Mouse (Mus musculus) midbrain, embryonic 14.5 days (tissue): ENCODE results near the gene Otop3. TPM values are rescaled to one million over a fixed set of nuclear protein-coding genes. Genes with fewer than 3 reads are reported as not detected.
"Not testable (repeated sequence)": the region's sequence is repeated elsewhere in the genome, so short reads cannot be mapped to it uniquely, and the experiment has no call there.

Source experiments
- ATAC-seq: fragments of 200-750 bp; cut with Nextera tagmentation; 2 replicates; pipeline ENCODE4 v1.8.0; 2017; ENCODE audit warnings: moderate number of reproducible peaks, moderate library complexity; ENCODE audit not compliant: low FRiP score, low TSS enrichment
- DNase-seq: peaks from one replicate; pipeline ENCODE4 v3.0.0-alpha.2; 2015
- H3K27ac ChIP-seq: fragments of 300-500 bp; sonication (generic); replicated peaks from 2 replicates; pipeline ENCODE4 v1.5.1; 2014; ENCODE audit warnings: mild to moderate bottlenecking, low read depth, low read length, moderate library complexity
- H3K27me3 ChIP-seq: fragments of 300-500 bp; sonication (generic); 2 replicates; pipeline ENCODE4 v1.6.1; 2014; ENCODE audit warnings: low read length, control low read depth, mixed read lengths; ENCODE audit not compliant: control insufficient read depth, insufficient read depth
- H3K36me3 ChIP-seq: fragments of 300-500 bp; sonication (generic); 2 replicates; pipeline ENCODE4 v1.6.1; 2014; ENCODE audit warnings: low read length, control low read depth; ENCODE audit not compliant: control insufficient read depth, insufficient read depth
- H3K4me1 ChIP-seq: fragments of 300-500 bp; sonication (generic); 2 replicates; pipeline ENCODE4 v1.6.1; 2014; ENCODE audit warnings: mild to moderate bottlenecking, antibody characterized with exemption, low read length, control low read depth; ENCODE audit not compliant: control insufficient read depth, insufficient read depth
- H3K4me2 ChIP-seq: fragments of 300-500 bp; sonication (generic); 2 replicates; pipeline ENCODE4 v1.6.1; 2014; ENCODE audit warnings: mild to moderate bottlenecking, low read length, moderate library complexity
- H3K4me3 ChIP-seq: fragments of 300-500 bp; sonication (generic); replicated peaks from 2 replicates; pipeline ENCODE4 v1.5.1; 2014; ENCODE audit warnings: low read depth, low read length
- H3K9ac ChIP-seq: fragments of 300-500 bp; sonication (generic); replicated peaks from 2 replicates; pipeline ENCODE4 v1.6.1; 2014; ENCODE audit warnings: mild to moderate bottlenecking, low read length, moderate library complexity
- H3K9me3 ChIP-seq: fragments of 300-500 bp; sonication (generic); 2 replicates; pipeline ENCODE4 v1.6.1; 2016; ENCODE audit warnings: low read length, control low read depth, mixed read lengths; ENCODE audit not compliant: control insufficient read depth
- WGBS: fragments of 180-500 bp; shearing (Covaris S2); extraction: QIAGEN DNeasy Blood & Tissue Kit; methylation state at CpG from one replicate; pipeline ENCODE4 v1.1.7; 2014; 5-methylcytosine and 5-hydroxymethylcytosine counted together
- polyA plus RNA-seq: library from polyadenylated mRNA; unstranded; fragments of >200 nt; fragmentation: Nextera tagmentation; extraction: Ambion mirVana; gene quantifications from 2 replicates; pipeline ENCODE4 v1.2.1, GENCODE M21; 2014

Otop3 gene
- polyA plus RNA-seq, 1 experiment from 2014 or later: 0.54 TPM

DNA sequence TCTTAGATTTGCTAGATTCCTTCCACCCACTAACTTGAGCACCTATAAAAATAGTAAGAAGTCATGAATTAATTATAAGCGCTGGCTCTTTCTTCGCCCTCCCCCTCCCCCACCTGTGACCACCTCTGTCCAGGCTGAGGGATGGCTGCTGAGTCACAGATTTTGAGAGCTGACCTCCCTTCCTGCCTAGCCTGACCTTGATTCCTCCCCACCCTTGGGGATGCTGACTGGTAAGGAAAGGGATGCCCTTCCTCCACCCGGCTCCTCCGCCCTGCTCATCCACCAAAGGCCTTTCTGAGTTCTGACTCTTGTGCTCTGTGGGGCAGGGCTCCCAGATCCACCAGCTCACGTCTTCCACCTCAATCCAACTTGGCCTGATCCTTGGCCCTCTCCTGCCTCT, 50.1 kb downstream of the Otop3 start:
- Histone ChIP-seq H3K27ac (no peak overlapping the region; the same call in 1 of the 2 replicates), H3K36me3 (no peaks in the 10 kb centered on the region), H3K4me2 (peak overlapping the region; percentile 90), H3K27me3 (no peaks in the 10 kb centered on the region), H3K9me3 (no peaks in the 10 kb centered on the region), H3K4me1 (peaks cover 30% of the 10 kb centered on the region), H3K4me3 (no peak overlapping the region), H3K9ac (peak overlapping the region; percentile 98)
- DNase-seq (no peak), ATAC-seq (no peak)
- whole genome bisulfite sequencing: 87% methylated on average over 5 of the region's 5 CpGs

- ATAC-seq, H3K27ac ChIP-seq, H3K9ac ChIP-seq, H3K4me3 ChIP-seq, H3K27me3 ChIP-seq, H3K4me2 ChIP-seq, H3K9me3 ChIP-seq, DNase-seq: not testable (repeated sequence)
- WGBS: 94% methylated on average over 3 of the region's 3 CpGs
- Histone ChIP-seq H3K4me1 (peaks cover 30% of the 10 kb centered on the region), H3K36me3 (peaks cover 17% of the 10 kb centered on the region)
Observed at GRCm38 (mm10) chr11:115386859-115387258, 52.3 kb downstream of the Otop3 start.

GRCm38 (mm10) chr11:115391358-115391757, 56.8 kb downstream of the Otop3 start:
- H3K36me3 ChIP-seq: peaks cover 62% of the 10 kb centered on the region
- WGBS: 92% methylated on average over 7 of the region's 7 CpGs
- ATAC-seq: no peak

GRCm38 (mm10) chr11:115393721-115394325, 59.3 kb downstream of the Otop3 start:
- DNase-seq (no peak), ATAC-seq (no peak)
- WGBS: 73% methylated on average over 34 of the region's 34 CpGs
- no peak overlapping the region for H3K9ac ChIP-seq
- H3K36me3 ChIP-seq: peaks cover 69% of the 10 kb centered on the region
- H3K27ac ChIP-seq: no peak overlapping the region
- no peaks in the 10 kb centered on the region for H3K9me3 ChIP-seq
- H3K4me2 ChIP-seq: no peak overlapping the region
- no peak overlapping the region for H3K4me3 ChIP-seq
- no peaks in the 10 kb centered on the region for H3K4me1 ChIP-seq
- H3K27me3 ChIP-seq: no peaks in the 10 kb centered on the region

More at GRCm38 (mm10) chr11:115391358-115391757, 56.8 kb downstream of the Otop3 start:
- H3K4me2 ChIP-seq: no peak overlapping the region
- H3K9me3 ChIP-seq: no peaks in the 10 kb centered on the region
- H3K27ac ChIP-seq: no peak overlapping the region
- no peak overlapping the region for H3K9ac ChIP-seq
- H3K27me3 ChIP-seq: no peaks in the 10 kb centered on the region
- no peak for DNase-seq
- H3K4me1 ChIP-seq: no peaks in the 10 kb centered on the region
- no peak overlapping the region for H3K4me3 ChIP-seq

Other genes with a start within 250 kb of the Otop3 start
- gene Rab37, start 243.3 kb upstream of the Otop3 start, polyA plus RNA-seq: 0.26 and 0.83 TPM in 2 replicates
- gene Cd300lf, start 200.7 kb upstream of the Otop3 start, polyA plus RNA-seq: not detected in 2 replicates
- gene Slc9a3r1, start 171.4 kb upstream of the Otop3 start, polyA plus RNA-seq: 44.3 and 46.6 TPM in 2 replicates
- 10.9 and 14.9 TPM in 2 replicates for gene Tmem104, start 147.2 kb upstream of the Otop3 start, polyA plus RNA-seq
- 17.4 and 21.2 TPM in 2 replicates for gene Nat9, start 146.9 kb upstream of the Otop3 start, polyA plus RNA-seq
- 0.12 and 0.49 TPM in 2 replicates for gene Grin2c, start 67.5 kb upstream of the Otop3 start, polyA plus RNA-seq
- gene Fdxr, start 57.7 kb upstream of the Otop3 start, polyA plus RNA-seq: 15.0 and 15.9 TPM in 2 replicates
- gene Fads6, start 37.1 kb upstream of the Otop3 start, polyA plus RNA-seq: 0.72 and 1.4 TPM in 2 replicates
- gene Otop2, start 27.6 kb upstream of the Otop3 start, polyA plus RNA-seq: not detected in 2 replicates
- gene Ush1g, start 12.7 kb upstream of the Otop3 start, polyA plus RNA-seq: 0.08 and 0.16 TPM in 2 replicates
- 43.3 and 52.6 TPM in 2 replicates for gene Hid1, start 33.0 kb downstream of the Otop3 start, polyA plus RNA-seq
- 27.1 and 29.5 TPM in 2 replicates for gene Cdr2l, start 47.2 kb downstream of the Otop3 start, polyA plus RNA-seq
- gene Mrpl58, start 69.0 kb downstream of the Otop3 start, polyA plus RNA-seq: 222 and 223 TPM in 2 replicates
- 838 and 924 TPM in 2 replicates for gene Atp5h, start 85.2 kb downstream of the Otop3 start, polyA plus RNA-seq
- gene Kctd2, start 85.4 kb downstream of the Otop3 start, polyA plus RNA-seq: 37.3 and 41.6 TPM in 2 replicates
- gene Trim80, start 105.8 kb downstream of the Otop3 start, polyA plus RNA-seq: not detected in 2 replicates
- not detected in 2 replicates for gene Slc16a5, start 127.7 kb downstream of the Otop3 start, polyA plus RNA-seq
- 16.3 and 16.7 TPM in 2 replicates for gene Armc7, start 140.9 kb downstream of the Otop3 start, polyA plus RNA-seq
- gene Nt5c, start 157.1 kb downstream of the Otop3 start, polyA plus RNA-seq: 93.9 and 110 TPM in 2 replicates
- 1,631 and 1,863 TPM in 2 replicates for gene Jpt1, start 179.7 kb downstream of the Otop3 start, polyA plus RNA-seq
- 1,242 and 1,259 TPM in 2 replicates for gene Sumo2, start 201.5 kb downstream of the Otop3 start, polyA plus RNA-seq
- gene Nup85, start 229.7 kb downstream of the Otop3 start, polyA plus RNA-seq: 83.7 and 107 TPM in 2 replicates